Mouse (Mus musculus) thymus, adult 2 months (tissue): ENCODE results near the gene Gas6. TPM values are rescaled to one million over a fixed set of nuclear protein-coding genes. Genes with fewer than 3 reads are reported as not detected.

ENCODE experiments used
- DNase-seq: peaks from one replicate; pipeline ENCODE4 v3.0.0; 2021
- H3K27ac ChIP-seq: fragments of 200-500 bp; 2 replicates; pipeline ENCODE4 v1.5.1; 2012; ENCODE audit warnings: low read length, control low read depth; ENCODE audit not compliant: control insufficient read depth, insufficient read depth
- H3K27me3 ChIP-seq: fragments of 200-500 bp; 2 replicates; pipeline ENCODE4 v1.6.1; 2012; ENCODE audit warnings: mild to moderate bottlenecking, low read length, moderate library complexity, mixed read lengths; ENCODE audit not compliant: control insufficient read depth, insufficient read depth
- H3K36me3 ChIP-seq: fragments of 200-500 bp; 2 replicates; pipeline ENCODE4 v1.6.1; 2012; ENCODE audit warnings: mild to moderate bottlenecking, low read length, moderate library complexity; ENCODE audit not compliant: control insufficient read depth, insufficient read depth
- H3K4me1 ChIP-seq: fragments of 200-500 bp; replicated peaks from 2 replicates; pipeline ENCODE4 v1.6.1; 2012; ENCODE audit warnings: low read length; ENCODE audit not compliant: control insufficient read depth, insufficient read depth
- H3K4me3 ChIP-seq: fragments of 200-500 bp; 2 replicates; pipeline ENCODE4 v1.5.1; 2012; ENCODE audit warnings: mild to moderate bottlenecking, low read length, control low read depth, moderate library complexity; ENCODE audit not compliant: control insufficient read depth, insufficient read depth
- CTCF ChIP-seq: fragments of 200-500 bp; IDR thresholded peaks from 2 replicates; pipeline ENCODE4 v1.5.1; 2012; ENCODE audit warnings: mild to moderate bottlenecking, control low read depth, low read length, moderate library complexity, borderline replicate concordance; ENCODE audit not compliant: control insufficient read depth, poor library complexity, insufficient read depth; ENCODE audit errors: extremely low read depth
- POLR2A ChIP-seq: fragments of 200-500 bp; IDR thresholded peaks from 2 replicates; pipeline ENCODE4 v1.6.1; 2012; ENCODE audit warnings: mild to moderate bottlenecking, low read length, control low read depth, moderate library complexity; ENCODE audit not compliant: control insufficient read depth, poor library complexity, insufficient read depth; ENCODE audit errors: extremely low read depth
- WGBS: fragments of 180-500 bp; shearing (Covaris S2); methylation state at CpG from one replicate; pipeline ENCODE4 v1.1.7; 2018; 5-methylcytosine and 5-hydroxymethylcytosine counted together
- polyA plus RNA-seq: library from polyadenylated mRNA; depleted of rRNA; stranded (reverse); fragments of >200 nt; gene quantifications from 2 replicates; pipeline ENCODE4 v1.2.3, GENCODE M21; 2012

Gas6 gene
- polyA plus RNA-seq, 1 experiment = 163 TPM

GRCm38 (mm10) chr8:13530941-13531340 is 36.7 kb upstream of the Gas6 start:
- Histone ChIP-seq H3K36me3 (no peaks in the 10 kb centered on the region), H3K27me3 (no peaks in the 10 kb centered on the region), H3K4me3 (no peak overlapping the region), H3K4me1 (no peaks in the 10 kb centered on the region), H3K27ac (no peak overlapping the region)
- WGBS = 10% methylated on average over 5 of the region's 5 CpGs
- no peak for DNase-seq
- TF ChIP-seq CTCF = no peak
- no peak for TF ChIP-seq POLR2A

DNA sequence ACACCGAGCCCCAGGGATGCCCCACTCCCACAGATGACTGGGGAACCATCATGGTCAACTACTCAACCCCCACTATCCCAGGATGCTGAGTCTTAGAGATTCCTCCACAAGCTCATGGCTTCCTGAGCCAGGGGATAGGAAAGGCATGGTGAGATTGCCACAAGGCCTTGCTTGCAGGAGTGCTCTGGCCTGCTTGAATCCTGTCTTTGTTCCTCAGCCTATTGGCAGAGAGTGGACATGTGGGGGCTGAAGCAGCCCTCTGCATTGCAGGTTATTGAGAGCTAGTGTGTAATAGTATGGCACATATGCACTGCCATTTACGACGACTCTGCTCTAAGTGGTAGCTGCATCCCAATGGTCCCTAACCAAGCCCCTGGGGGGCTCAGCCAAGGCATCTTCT is 36.1 kb upstream of the Gas6 start:
- Histone ChIP-seq H3K4me3 (no peak overlapping the region), H3K36me3 (no peaks in the 10 kb centered on the region), H3K27me3 (no peaks in the 10 kb centered on the region), H3K27ac (no peak overlapping the region), H3K4me1 (no peaks in the 10 kb centered on the region)
- TF ChIP-seq CTCF (no peak), POLR2A (no peak)
- WGBS = 68% methylated on average over 3 of the region's 3 CpGs
- no peak for DNase-seq

GRCm38 (mm10) chr8:13529891-13530316 is 35.6 kb upstream of the Gas6 start:
- Histone ChIP-seq H3K4me3 (no peak overlapping the region), H3K27ac (no peak overlapping the region), H3K4me1 (no peaks in the 10 kb centered on the region), H3K27me3 (no peaks in the 10 kb centered on the region), H3K36me3 (no peaks in the 10 kb centered on the region)
- no peak for TF ChIP-seq CTCF
- TF ChIP-seq POLR2A = no peak
- 88% methylated on average over 7 of the region's 7 CpGs for WGBS
- no peak for DNase-seq

DNA sequence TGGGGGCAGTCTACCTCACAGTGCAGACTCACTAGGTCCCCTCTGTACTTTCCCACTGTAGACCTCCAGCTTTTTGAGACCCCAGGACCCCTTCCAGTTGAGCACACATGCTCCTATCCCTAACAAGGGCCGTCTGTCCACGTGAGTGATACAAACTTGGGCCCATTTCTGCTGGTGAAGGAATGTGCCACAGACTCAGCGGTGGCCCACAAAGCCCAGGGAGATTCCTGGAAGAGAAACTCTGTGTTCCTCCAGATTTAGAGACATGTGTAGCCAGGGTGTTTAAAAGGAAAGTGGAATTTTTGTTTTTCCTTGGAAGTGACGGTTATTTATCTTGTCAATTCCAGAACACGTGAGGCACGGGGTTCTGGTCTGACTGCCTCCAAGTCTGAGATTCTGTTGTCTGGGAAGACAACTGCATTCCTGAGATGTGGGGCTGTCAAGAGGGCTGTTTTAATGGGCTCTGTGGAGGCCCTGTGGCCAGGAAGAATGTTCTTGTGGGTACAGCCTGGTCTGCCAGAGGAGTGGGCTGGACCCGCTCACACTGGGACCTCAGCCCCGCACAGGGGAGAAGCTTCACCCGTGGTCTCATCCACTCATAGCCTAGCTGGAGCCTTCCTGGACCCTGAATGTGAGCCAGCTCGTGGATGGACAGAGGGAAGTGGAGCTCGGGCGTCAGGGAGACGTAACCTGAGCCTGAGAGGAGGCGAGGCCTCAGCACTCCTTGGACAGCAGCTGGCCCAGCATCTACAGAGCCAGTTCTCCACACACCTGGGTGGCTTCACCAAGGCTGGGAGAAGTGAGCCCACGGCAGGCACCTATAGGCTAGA is 34.9 kb upstream of the Gas6 start:
- no peak for TF ChIP-seq CTCF
- no peak for TF ChIP-seq POLR2A
- Histone ChIP-seq H3K27ac (no peak overlapping the region), H3K4me1 (no peaks in the 10 kb centered on the region), H3K27me3 (no peaks in the 10 kb centered on the region), H3K4me3 (no peak overlapping the region), H3K36me3 (no peaks in the 10 kb centered on the region)
- 88% methylated on average over 15 of the region's 15 CpGs for WGBS
- DNase-seq = no peak

DNA sequence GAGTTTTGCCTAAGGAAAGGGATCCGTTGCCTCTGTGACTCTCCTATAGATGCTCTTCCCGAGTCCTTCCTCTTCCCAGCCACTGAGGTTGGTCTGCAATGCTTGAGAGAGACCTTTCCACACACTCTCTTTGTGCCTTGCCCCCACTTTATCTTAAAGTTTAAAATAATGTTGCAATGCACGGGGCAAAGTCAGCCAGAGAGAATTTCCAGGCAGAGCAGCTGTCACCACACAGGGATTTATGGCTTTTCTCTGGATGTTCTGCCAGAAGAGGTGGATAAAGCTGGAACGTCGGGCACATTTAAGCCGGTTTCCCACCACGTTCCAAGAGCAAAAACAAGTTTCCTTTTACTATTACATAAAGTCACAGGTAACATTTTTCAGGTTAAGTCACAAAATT is 27.1 kb upstream of the Gas6 start:
- no peak for DNase-seq
- H3K27me3 ChIP-seq = no peaks in the 10 kb centered on the region
- WGBS = 88% methylated on average over 7 of the region's 7 CpGs
- TF ChIP-seq POLR2A = no peak
- no peak for TF ChIP-seq CTCF
- H3K4me1 ChIP-seq = no peaks in the 10 kb centered on the region
- H3K27ac ChIP-seq = no peak overlapping the region
- no peak overlapping the region for H3K4me3 ChIP-seq
- no peaks in the 10 kb centered on the region for H3K36me3 ChIP-seq

DNA sequence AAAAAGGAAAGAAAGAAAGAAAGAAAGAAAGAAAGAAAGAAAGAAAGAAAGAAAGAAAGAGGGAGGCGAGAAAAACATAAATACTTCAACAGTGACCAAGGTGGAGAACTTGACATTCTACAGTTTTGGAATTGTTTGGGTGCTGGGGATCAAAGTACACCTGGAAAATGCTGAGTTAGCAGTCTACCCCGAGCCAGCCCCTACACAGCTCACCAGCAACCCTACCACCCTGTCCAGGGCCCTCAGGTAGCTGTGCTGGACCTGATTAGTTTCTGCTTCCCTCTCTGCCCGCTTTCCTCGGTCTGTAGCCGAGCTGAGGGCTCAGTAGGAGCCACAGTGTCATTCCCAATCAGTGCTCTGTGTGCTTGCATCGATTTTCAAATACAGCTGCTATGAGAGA is 26.1 kb upstream of the Gas6 start:
- whole genome bisulfite sequencing = 79% methylated on average over 6 of the region's 6 CpGs
- TF ChIP-seq CTCF (no peak), POLR2A (no peak)
- H3K27me3 ChIP-seq = no peaks in the 10 kb centered on the region
- no peak for DNase-seq
- H3K4me1 ChIP-seq = no peaks in the 10 kb centered on the region
- no peak overlapping the region for H3K4me3 ChIP-seq
- H3K27ac ChIP-seq = no peak overlapping the region
- H3K36me3 ChIP-seq = no peaks in the 10 kb centered on the region

DNA sequence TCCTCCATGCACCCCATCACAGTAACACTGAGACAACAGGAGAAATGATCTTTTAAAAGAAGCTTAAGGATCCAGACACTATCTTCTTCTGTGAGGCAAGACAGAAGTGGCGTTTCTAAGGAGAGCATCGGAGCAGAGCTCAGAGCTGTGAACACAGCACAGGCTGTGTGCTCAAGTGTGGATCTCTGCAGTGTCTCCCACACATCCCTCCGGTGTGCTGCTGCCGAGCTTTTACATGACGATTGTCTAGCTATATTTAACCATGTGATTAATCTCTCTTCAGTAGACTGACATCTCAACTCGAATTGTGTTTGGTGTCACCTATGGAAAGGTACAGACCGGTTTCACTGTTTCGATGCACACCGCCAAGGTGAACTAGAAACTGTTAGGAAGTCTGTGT is 25.2 kb upstream of the Gas6 start:
- H3K4me1 ChIP-seq = no peaks in the 10 kb centered on the region
- no peak for TF ChIP-seq CTCF
- no peak for TF ChIP-seq POLR2A
- DNase-seq = no peak
- H3K27me3 ChIP-seq = no peaks in the 10 kb centered on the region
- H3K36me3 ChIP-seq = no peaks in the 10 kb centered on the region
- H3K4me3 ChIP-seq = no peak overlapping the region
- no peak overlapping the region for H3K27ac ChIP-seq
- WGBS = 68% methylated on average over 9 of the region's 9 CpGs
